Mouse (Mus musculus): ENCODE measurements around the gene Drd2.

- no peak for TF ChIP-seq POLR2A (IDR thresholded peaks at IDR 0.05; ENCODE audit: extremely low read depth, insufficient read depth, low read length)
- no peak for TF ChIP-seq CTCF (IDR thresholded peaks at IDR 0.05; ENCODE audit: low read depth, low read length)
These were observed 70.2 kb downstream of the Drd2 start for GRCm38 (mm10) chr9:49410621-49411020.
